Mouse (Mus musculus) heart, embryonic 13.5 days (tissue): Measurements from ENCODE around the gene Sh2d6. TPM values are rescaled to one million over a fixed set of nuclear protein-coding genes. Genes with fewer than 3 reads are reported as not detected.

Experiments used
- ATAC-seq: fragments of 200-750 bp; cut with Nextera tagmentation; 2 replicates; pipeline ENCODE4 v1.8.0; 2017; ENCODE audit warnings: moderate TSS enrichment; ENCODE audit not compliant: insufficient number of reproducible peaks, low FRiP score, low TSS enrichment; ENCODE audit errors: extremely low read depth
- H3K27ac ChIP-seq: fragments of 300-500 bp; sonication (generic); replicated peaks from 2 replicates; pipeline ENCODE4 v1.5.1; 2015; ENCODE audit warnings: moderate library complexity, mild to moderate bottlenecking, inconsistent platforms
- H3K27me3 ChIP-seq: fragments of 300-500 bp; sonication (generic); replicated peaks from 2 replicates; pipeline ENCODE4 v1.6.1; 2015; ENCODE audit warnings: mild to moderate bottlenecking, inconsistent platforms
- H3K36me3 ChIP-seq: fragments of 300-500 bp; sonication (generic); 2 replicates; pipeline ENCODE4 v1.6.1; 2015; ENCODE audit warnings: mild to moderate bottlenecking, inconsistent platforms
- H3K4me1 ChIP-seq: fragments of 300-500 bp; sonication (generic); 2 replicates; pipeline ENCODE4 v1.6.1; 2015; ENCODE audit warnings: inconsistent platforms
- H3K4me2 ChIP-seq: fragments of 300-500 bp; sonication (generic); 2 replicates; pipeline ENCODE4 v1.6.1; 2015; ENCODE audit warnings: inconsistent platforms, mild to moderate bottlenecking, moderate library complexity
- H3K4me3 ChIP-seq: fragments of 300-500 bp; sonication (generic); 2 replicates; pipeline ENCODE4 v1.5.1; 2015; ENCODE audit warnings: moderate library complexity, mild to moderate bottlenecking, inconsistent platforms
- H3K9ac ChIP-seq: fragments of 300-500 bp; sonication (generic); 2 replicates; pipeline ENCODE4 v1.6.1; 2015; ENCODE audit warnings: inconsistent platforms, mild to moderate bottlenecking, moderate library complexity
- H3K9me3 ChIP-seq: fragments of 300-500 bp; sonication (generic); 2 replicates; pipeline ENCODE4 v1.6.1; 2016; ENCODE audit warnings: inconsistent platforms
- WGBS: fragments of 180-500 bp; shearing (Covaris S2); methylation state at CpG from one replicate; pipeline ENCODE4 v1.1.7; 2015; ENCODE audit warnings: mixed read lengths; 5-methylcytosine and 5-hydroxymethylcytosine counted together
- polyA plus RNA-seq: library from polyadenylated mRNA; unstranded; fragments of >200 nt; fragmentation: Nextera tagmentation; extraction: Ambion mirVana; gene quantifications from 2 replicates; pipeline ENCODE4 v1.2.1, GENCODE M21; 2015

The Sh2d6 gene
- polyA plus RNA-seq, 1 experiment from 2014 or later, result 0.21 TPM

GRCm38 (mm10) chr6:72518842-72519241, 2.7 kb downstream of the Sh2d6 start:
- no peak overlapping the region for H3K4me3 ChIP-seq
- ATAC-seq, result no peak
- no peaks in the 10 kb centered on the region for H3K27me3 ChIP-seq
- no peaks in the 10 kb centered on the region for H3K9me3 ChIP-seq
- no peak overlapping the region for H3K27ac ChIP-seq
- no peak overlapping the region for H3K9ac ChIP-seq
- peaks cover 14% of the 10 kb centered on the region for H3K4me1 ChIP-seq
- WGBS, result 80% methylated on average over 1 of the region's 1 CpGs
- H3K36me3 ChIP-seq, result no peaks in the 10 kb centered on the region
- no peak overlapping the region for H3K4me2 ChIP-seq

- Histone ChIP-seq H3K4me2 (no peak overlapping the region), H3K9me3 (no peaks in the 10 kb centered on the region), H3K9ac (no peak overlapping the region), H3K4me1 (peaks cover 45% of the 10 kb centered on the region), H3K36me3 (no peaks in the 10 kb centered on the region), H3K27me3 (no peaks in the 10 kb centered on the region), H3K27ac (no peak overlapping the region), H3K4me3 (no peak overlapping the region)
- 83% methylated on average over 6 of the region's 6 CpGs for WGBS
- ATAC-seq, result no peak
Observed at GRCm38 (mm10) chr6:72515644-72516043, 5.9 kb downstream of the Sh2d6 start.

GRCm38 (mm10) chr6:72513071-72513440, 8.5 kb downstream of the Sh2d6 start:
- Histone ChIP-seq H3K27ac (peak overlapping the region; percentile 87), H3K36me3 (no peaks in the 10 kb centered on the region), H3K4me3 (peak overlapping the region; percentile 49), H3K4me1 (peaks cover 43% of the 10 kb centered on the region), H3K9me3 (no peaks in the 10 kb centered on the region), H3K4me2 (peak overlapping the region; percentile 70), H3K27me3 (no peaks in the 10 kb centered on the region), H3K9ac (peak overlapping the region; percentile 79)
- WGBS, result 48% methylated on average over 7 of the region's 7 CpGs
- no peak for ATAC-seq

- H3K9me3 ChIP-seq, result no peaks in the 10 kb centered on the region
- peak overlapping the region; percentile 87 for H3K27ac ChIP-seq
- peaks cover 43% of the 10 kb centered on the region for H3K4me1 ChIP-seq
- ATAC-seq, result peak; percentile 86
- no peaks in the 10 kb centered on the region for H3K36me3 ChIP-seq
- H3K9ac ChIP-seq, result peak overlapping the region; percentile 79
- H3K4me2 ChIP-seq, result peak overlapping the region; percentile 70
- H3K27me3 ChIP-seq, result no peaks in the 10 kb centered on the region
- WGBS, result 3% methylated on average over 33 of the region's 33 CpGs
- peak overlapping the region; percentile 49 for H3K4me3 ChIP-seq
Observed at GRCm38 (mm10) chr6:72512386-72513070, 9.0 kb downstream of the Sh2d6 start.

- H3K4me1 ChIP-seq, result peaks cover 43% of the 10 kb centered on the region
- no peak for ATAC-seq
- no peak overlapping the region for H3K9ac ChIP-seq
Observed at GRCm38 (mm10) chr6:72510686-72511421, 10.7 kb downstream of the Sh2d6 start.

GRCm38 (mm10) chr6:72509872-72510435, 11.6 kb downstream of the Sh2d6 start:
- Histone ChIP-seq H3K27me3 (no peaks in the 10 kb centered on the region), H3K4me2 (no peak overlapping the region), H3K4me1 (peaks cover 43% of the 10 kb centered on the region), H3K36me3 (no peaks in the 10 kb centered on the region), H3K27ac (peak overlapping the region; percentile 68), H3K4me3 (no peak overlapping the region), H3K9ac (no peak overlapping the region), H3K9me3 (no peaks in the 10 kb centered on the region)
- 53% methylated on average over 2 of the region's 2 CpGs for WGBS
- ATAC-seq, result no peak

More at GRCm38 (mm10) chr6:72510686-72511421, 10.7 kb downstream of the Sh2d6 start:
- no peaks in the 10 kb centered on the region for H3K27me3 ChIP-seq
- peak overlapping the region; percentile 68 for H3K27ac ChIP-seq
- no peaks in the 10 kb centered on the region for H3K36me3 ChIP-seq
- 46% methylated on average over 6 of the region's 6 CpGs for WGBS
- no peaks in the 10 kb centered on the region for H3K9me3 ChIP-seq
- no peak overlapping the region for H3K4me3 ChIP-seq
- H3K4me2 ChIP-seq, result no peak overlapping the region

- 69% methylated on average over 4 of the region's 4 CpGs for WGBS
- no peaks in the 10 kb centered on the region for H3K9me3 ChIP-seq
- no peak overlapping the region for H3K4me2 ChIP-seq
- peaks cover 52% of the 10 kb centered on the region for H3K4me1 ChIP-seq
- no peaks in the 10 kb centered on the region for H3K27me3 ChIP-seq
- no peak overlapping the region for H3K27ac ChIP-seq
- H3K36me3 ChIP-seq, result no peaks in the 10 kb centered on the region
- no peak overlapping the region for H3K4me3 ChIP-seq
- no peak for ATAC-seq
- no peak overlapping the region for H3K9ac ChIP-seq
Observed at GRCm38 (mm10) chr6:72508596-72508995, 12.9 kb downstream of the Sh2d6 start.

GRCm38 (mm10) chr6:72506104-72506503, 15.4 kb downstream of the Sh2d6 start:
- Histone ChIP-seq H3K27ac (no peak overlapping the region), H3K9me3 (no peaks in the 10 kb centered on the region), H3K27me3 (no peaks in the 10 kb centered on the region), H3K4me1 (peaks cover 29% of the 10 kb centered on the region), H3K9ac (no peak overlapping the region), H3K36me3 (no peaks in the 10 kb centered on the region), H3K4me2 (no peak overlapping the region), H3K4me3 (no peak overlapping the region)
- no peak for ATAC-seq
- 68% methylated on average over 1 of the region's 1 CpGs for WGBS

GRCm38 (mm10) chr6:72503939-72504338, 17.6 kb downstream of the Sh2d6 start:
- H3K4me1 ChIP-seq, result peaks cover 17% of the 10 kb centered on the region
- H3K27me3 ChIP-seq, result no peaks in the 10 kb centered on the region
- no peak overlapping the region for H3K4me2 ChIP-seq
- H3K27ac ChIP-seq, result no peak overlapping the region
- H3K36me3 ChIP-seq, result no peaks in the 10 kb centered on the region
- H3K4me3 ChIP-seq, result no peak overlapping the region
- H3K9me3 ChIP-seq, result no peaks in the 10 kb centered on the region
- ATAC-seq, result no peak
- no peak overlapping the region for H3K9ac ChIP-seq
- WGBS, result 67% methylated on average over 2 of the region's 2 CpGs

GRCm38 (mm10) chr6:72503309-72503708, 18.2 kb downstream of the Sh2d6 start:
- Histone ChIP-seq H3K4me1 (peaks cover 17% of the 10 kb centered on the region), H3K9me3 (no peaks in the 10 kb centered on the region), H3K9ac (no peak overlapping the region), H3K4me3 (no peak overlapping the region), H3K27ac (no peak overlapping the region), H3K27me3 (no peaks in the 10 kb centered on the region), H3K4me2 (no peak overlapping the region), H3K36me3 (no peaks in the 10 kb centered on the region)
- ATAC-seq, result no peak

- Histone ChIP-seq H3K27ac (no peak overlapping the region), H3K4me2 (no peak overlapping the region), H3K4me3 (no peak overlapping the region), H3K27me3 (no peaks in the 10 kb centered on the region), H3K9me3 (no peaks in the 10 kb centered on the region), H3K4me1 (peaks cover 10% of the 10 kb centered on the region), H3K9ac (no peak overlapping the region), H3K36me3 (no peaks in the 10 kb centered on the region)
- WGBS, result 55% methylated on average over 5 of the region's 5 CpGs
- no peak for ATAC-seq
Observed at GRCm38 (mm10) chr6:72498950-72499349, 22.6 kb downstream of the Sh2d6 start.
